Mouse (Mus musculus) brain, embryonic 14.5 days (tissue): ENCODE data around the gene Bdh1. TPM values are rescaled to one million over a fixed set of nuclear protein-coding genes. Genes with fewer than 3 reads are reported as not detected.
"Not testable (repeated sequence)": the region's sequence is repeated elsewhere in the genome, so short reads cannot be mapped to it uniquely, and the experiment has no call there.

ENCODE experiments used
- DNase-seq: peaks from one replicate; pipeline ENCODE4 v3.0.0-alpha.2; 2011; ENCODE audit warnings: low read depth
- CTCF ChIP-seq: fragments of 200-500 bp; IDR thresholded peaks from 2 replicates; pipeline ENCODE4 v1.5.1; 2012; ENCODE audit warnings: inconsistent platforms, mild to moderate bottlenecking, moderate library complexity, borderline replicate concordance; ENCODE audit not compliant: insufficient read depth, insufficient read length; ENCODE audit errors: extremely low read depth
- POLR2A ChIP-seq: fragments of 200-500 bp; IDR thresholded peaks from 2 replicates; pipeline ENCODE4 v1.6.1; 2012; ENCODE audit warnings: mild to moderate bottlenecking, inconsistent platforms, borderline replicate concordance; ENCODE audit not compliant: poor library complexity, insufficient read depth, insufficient read length, severe bottlenecking; ENCODE audit errors: extremely low read depth
- polyA plus RNA-seq: library from polyadenylated mRNA; depleted of rRNA; stranded (reverse); fragments of >200 nt; gene quantifications from 2 replicates; pipeline ENCODE4 v1.2.3, GENCODE M21; 2012

Bdh1 gene
- polyA plus RNA-seq, 1 experiment: 142 TPM

- DNase-seq: no peak
- no peak for TF ChIP-seq POLR2A
- no peak for TF ChIP-seq CTCF
These were observed 30.4 kb downstream of the Bdh1 start for GRCm38 (mm10) chr16:31452467-31452866.

DNA sequence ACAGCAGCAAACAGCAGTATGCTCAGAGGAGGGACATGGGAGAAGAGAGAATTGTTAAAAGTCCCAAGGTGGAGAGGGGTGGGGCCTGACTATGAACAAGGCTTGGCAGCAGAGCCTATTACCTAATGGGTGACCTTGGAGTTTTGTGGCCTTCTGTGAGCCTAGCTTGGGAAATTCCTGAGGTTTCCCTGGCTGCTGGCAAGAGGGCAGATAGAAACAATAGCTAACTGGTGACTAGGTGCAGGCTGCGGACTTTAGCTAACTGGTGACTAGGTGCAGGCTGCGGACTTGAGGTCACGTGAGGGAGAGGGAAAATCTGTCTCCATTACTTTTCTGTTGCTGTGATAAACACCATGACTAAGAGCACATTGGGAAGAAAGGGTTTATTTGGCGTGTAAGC lies 31.9 kb downstream of the Bdh1 start:
- DNase-seq: no peak
- TF ChIP-seq CTCF (no peak), POLR2A (no peak)

- no peak for DNase-seq
- TF ChIP-seq POLR2A: no peak
- no peak for TF ChIP-seq CTCF
These were observed 33.4 kb downstream of the Bdh1 start for GRCm38 (mm10) chr16:31455276-31456045.

- TF ChIP-seq POLR2A (no peak), CTCF (peak; percentile 95)
- peak; percentile 92 for DNase-seq
These were observed 36.3 kb downstream of the Bdh1 start for GRCm38 (mm10) chr16:31458229-31458918.

DNA sequence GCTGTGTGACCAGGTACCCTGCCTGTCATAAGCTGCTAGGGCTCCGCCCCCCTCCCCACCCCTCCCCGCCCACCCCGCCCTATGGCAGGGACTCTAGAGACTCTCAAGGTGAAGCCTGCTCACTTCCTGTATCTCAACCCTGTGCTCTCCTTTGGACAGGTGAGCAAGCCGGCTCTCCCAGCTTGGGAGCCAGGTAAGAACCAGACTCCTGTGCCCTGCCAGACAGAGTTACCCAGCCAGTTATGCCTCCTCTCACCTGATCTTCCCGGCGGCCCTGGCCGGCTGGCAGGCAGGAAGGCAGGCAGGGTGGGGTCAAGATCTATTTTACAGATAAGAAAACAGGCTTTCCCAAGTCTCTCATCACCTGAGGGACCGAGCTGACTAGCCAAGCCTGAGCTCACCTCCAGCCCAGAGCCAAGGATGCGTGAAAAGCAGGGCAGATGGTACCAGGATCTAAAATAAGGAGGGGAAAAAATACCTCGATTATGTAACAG lies 37.9 kb downstream of the Bdh1 start:
- no peak for DNase-seq
- TF ChIP-seq CTCF: no peak
- no peak for TF ChIP-seq POLR2A

DNA sequence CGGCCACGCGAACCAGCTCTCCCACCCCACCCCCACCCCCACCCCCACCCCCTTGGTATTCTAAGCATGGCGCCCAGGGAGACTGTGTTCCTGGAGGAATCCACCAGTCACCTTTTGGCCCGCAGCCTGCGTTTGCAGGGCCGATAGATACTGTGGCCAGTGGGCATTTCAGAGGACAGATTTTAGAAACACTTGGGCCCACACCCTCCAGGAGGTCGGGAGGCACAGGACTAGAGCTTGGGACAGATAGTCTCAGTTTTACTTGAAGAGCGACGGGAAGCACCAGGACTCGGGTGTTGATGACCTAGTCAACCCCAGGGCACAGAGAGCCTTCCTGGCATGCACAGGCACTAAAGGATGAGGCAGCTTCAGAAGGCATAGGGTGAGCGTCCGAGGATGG lies 38.4 kb downstream of the Bdh1 start:
- DNase-seq: no peak
- TF ChIP-seq CTCF (no peak), POLR2A (no peak)

- TF ChIP-seq CTCF (no peak), POLR2A (no peak)
- no peak for DNase-seq
These were observed 39.0 kb downstream of the Bdh1 start for GRCm38 (mm10) chr16:31461046-31461445.

- DNase-seq: no peak
- TF ChIP-seq POLR2A (no peak), CTCF (no peak)
These were observed 40.1 kb downstream of the Bdh1 start for GRCm38 (mm10) chr16:31462113-31462687.

DNA sequence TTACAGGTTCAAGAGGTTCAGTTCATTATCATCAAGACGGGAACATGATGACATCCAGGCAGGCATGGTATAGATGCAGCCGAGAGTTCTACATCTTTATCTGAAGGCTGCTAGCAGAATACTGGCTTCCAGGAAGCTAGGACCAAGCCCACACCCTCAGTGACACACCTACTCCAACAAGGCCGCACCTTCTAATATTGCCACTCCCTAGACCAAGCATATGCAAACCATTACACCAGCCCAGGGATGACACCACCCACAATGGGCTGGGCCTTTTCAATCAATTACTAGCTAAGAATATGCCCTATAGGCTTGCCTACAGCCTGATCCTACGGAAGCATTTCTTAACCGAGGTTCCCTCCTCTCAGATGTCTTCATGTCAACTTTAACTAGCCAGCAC lies 42.9 kb downstream of the Bdh1 start:
- no peak for DNase-seq
- TF ChIP-seq POLR2A: no peak
- no peak for TF ChIP-seq CTCF

GRCm38 (mm10) chr16:31465630-31466029 lies 43.5 kb downstream of the Bdh1 start:
- TF ChIP-seq POLR2A: no peak
- peak; percentile 38; the same call in 1 of the 2 replicates for TF ChIP-seq CTCF
- DNase-seq: peak; percentile 50

DNA sequence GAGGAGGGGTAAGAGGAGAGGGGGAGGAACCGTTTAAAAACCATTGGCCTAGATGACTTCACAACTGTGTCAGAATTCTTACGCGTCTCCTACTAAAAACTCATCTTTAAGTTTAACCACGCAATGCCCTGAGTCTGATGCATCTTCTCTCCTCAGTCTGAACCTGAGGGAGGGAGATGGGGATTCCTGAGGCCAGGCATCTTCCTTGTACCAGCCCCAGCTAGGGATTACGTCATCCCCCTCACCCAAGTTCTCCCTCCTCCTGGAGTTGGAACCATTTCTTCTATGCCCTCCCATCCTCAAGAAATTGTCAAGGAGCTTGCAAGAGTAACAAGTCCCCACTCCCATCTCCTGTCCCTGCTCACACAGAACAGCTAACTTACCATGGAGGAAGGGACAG lies 44.0 kb downstream of the Bdh1 start:
- DNase-seq: no peak
- no peak for TF ChIP-seq CTCF
- TF ChIP-seq POLR2A: no peak

DNA sequence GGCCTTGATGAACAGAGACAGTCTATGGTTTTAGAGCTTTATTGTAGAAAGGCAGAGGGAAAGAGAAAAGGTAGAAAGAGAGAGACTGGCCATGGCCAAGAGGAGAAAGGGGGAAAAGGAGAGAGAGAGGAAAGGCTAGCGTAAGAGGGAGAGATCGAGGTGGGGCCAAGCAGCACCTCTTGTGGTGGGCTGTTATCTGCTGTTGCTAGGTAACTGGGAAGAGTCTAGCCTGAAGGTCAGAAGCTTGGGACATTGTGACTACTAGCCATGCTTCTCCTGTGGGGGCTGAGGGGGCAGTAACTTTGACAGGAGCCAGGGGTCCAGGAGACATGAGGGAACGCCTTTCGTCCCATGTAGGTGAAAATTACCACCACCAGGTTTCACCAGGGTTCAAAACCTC lies 48.7 kb downstream of the Bdh1 start:
- DNase-seq: not testable (repeated sequence)
